Mouse (Mus musculus) G1E (cell line): ENCODE results near the gene Ubxn10.

Source experiments
- CTCF ChIP-seq: IDR thresholded peaks from 2 replicates; pipeline ENCODE4 v1.5.1; 2012; ENCODE audit warnings: low read depth, low read length, inconsistent platforms, mixed read lengths
- GATA1 ChIP-seq: IDR thresholded peaks from 2 replicates; pipeline ENCODE4 v1.6.1; 2012; ENCODE audit warnings: borderline replicate concordance, low read length, inconsistent platforms, mixed read lengths
- GATA2 ChIP-seq: IDR thresholded peaks from 2 replicates; pipeline ENCODE4 v1.6.1; 2012; ENCODE audit warnings: low read depth, low read length, inconsistent platforms, borderline replicate concordance
- POLR2AphosphoS5 ChIP-seq: IDR thresholded peaks from 2 replicates; pipeline ENCODE4 v1.6.1; 2012; ENCODE audit warnings: low read depth, low read length, inconsistent platforms; ENCODE audit not compliant: insufficient replicate concordance
- TAL1 ChIP-seq: conservative IDR thresholded peaks from 2 replicates; pipeline ENCODE4 v1.6.1; 2012; ENCODE audit warnings: low read depth, low read length, inconsistent platforms, mixed read lengths

DNA sequence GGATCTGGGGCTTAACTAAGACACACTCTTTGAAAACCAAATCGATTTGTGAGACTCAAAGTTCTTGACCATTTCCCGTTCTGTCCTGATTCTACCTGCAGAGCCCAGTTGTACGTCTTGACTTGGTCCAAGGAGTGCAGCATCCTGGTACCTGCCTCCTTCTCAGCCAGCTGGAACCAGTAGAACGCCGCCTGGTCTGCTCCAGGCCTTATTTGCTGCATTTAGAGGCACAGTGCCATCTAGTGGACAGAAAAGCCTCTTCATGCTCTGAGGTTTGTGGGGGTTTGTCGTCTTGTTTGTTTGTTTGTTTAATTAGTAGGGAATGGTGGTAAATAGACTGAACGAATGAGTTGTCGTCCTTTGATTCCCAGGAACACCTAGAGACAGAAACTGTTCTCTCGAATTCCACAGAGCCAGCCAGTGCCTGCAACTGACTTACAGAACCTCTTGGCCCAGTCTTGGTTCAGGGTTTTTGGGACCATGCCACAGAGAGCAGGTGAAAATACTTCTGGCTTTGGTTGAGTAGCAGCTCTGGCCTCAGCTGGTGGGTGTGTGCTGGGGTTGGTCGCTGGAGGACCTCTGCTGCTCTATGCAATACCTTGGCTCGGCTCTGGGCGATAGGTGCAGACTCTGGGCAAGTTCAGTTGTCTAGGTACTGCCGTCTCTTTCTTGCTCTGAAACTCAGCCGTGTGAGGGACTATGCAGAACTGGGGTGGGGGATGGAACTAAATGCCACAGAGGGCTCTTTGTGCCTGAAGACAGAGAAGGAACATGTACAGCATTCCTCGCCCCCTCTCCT is 36.6 kb downstream of the Ubxn10 start:
- no peak for TF ChIP-seq CTCF
- no peak for TF ChIP-seq POLR2AphosphoS5
- TF ChIP-seq TAL1: no peak
- TF ChIP-seq GATA2: no peak
- no peak for TF ChIP-seq GATA1
